Mouse (Mus musculus) heart, adult 2 months (tissue): ENCODE results near the gene Ptchd3.

Experiments used
- CTCF ChIP-seq: fragments of 200-600 bp; IDR thresholded peaks from 2 replicates; pipeline ENCODE4 v1.8.1; 2022; ENCODE audit warnings: antibody characterized with exemption, mild to moderate bottlenecking, moderate library complexity
- POLR2A ChIP-seq: fragments of 200-500 bp; IDR thresholded peaks from 2 replicates; pipeline ENCODE4 v1.6.1; 2011; ENCODE audit warnings: mild to moderate bottlenecking, low read depth, low read length, control low read depth; ENCODE audit not compliant: insufficient read depth

DNA sequence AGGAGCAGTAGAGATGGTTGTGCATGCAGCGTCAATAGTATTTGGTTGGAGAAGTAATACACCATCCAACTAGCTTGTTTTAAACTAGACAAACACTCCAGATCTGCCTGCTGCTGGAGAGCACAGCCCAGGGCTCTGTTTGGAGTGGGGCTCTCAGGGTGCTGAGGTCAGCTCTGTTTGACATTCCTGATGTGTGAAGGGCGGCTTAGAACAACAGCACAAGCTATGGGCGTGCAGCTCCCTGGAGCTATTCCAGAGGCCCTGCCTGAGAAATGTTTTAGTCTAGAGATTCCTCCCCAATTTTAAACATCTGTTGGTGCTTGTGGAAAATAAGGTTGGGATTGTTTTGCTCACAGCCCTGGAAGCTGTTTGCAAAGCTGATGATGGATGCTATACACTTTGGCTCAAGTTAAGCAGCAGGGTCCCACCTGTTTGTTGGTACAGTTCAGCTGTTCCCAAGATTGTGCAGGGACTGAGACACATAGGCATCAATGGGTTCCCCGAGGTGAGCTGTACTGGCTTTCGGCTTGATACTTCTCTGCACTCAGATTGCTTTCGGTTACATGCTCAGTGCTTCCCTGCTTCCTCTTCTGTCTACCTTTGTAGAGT is 35.4 kb upstream of the Ptchd3 start:
- TF ChIP-seq CTCF (no peak), POLR2A (no peak)
